Mouse (Mus musculus) megakaryocyte-erythroid progenitor cell, adult 5-6 weeks (primary cell): ENCODE data around the gene Ostc. TPM values are rescaled to one million over a fixed set of nuclear protein-coding genes. Genes with fewer than 3 reads are reported as not detected.
A peak's percentile ranks its signal among the peaks of the same experiment; 100 is the strongest.

Source experiments
- ATAC-seq: replicated peaks from 2 replicates; pipeline ENCODE4 v1.8.0; 2016; ENCODE audit warnings: mild to moderate bottlenecking, inconsistent platforms; ENCODE audit not compliant: severe bottlenecking, poor library complexity, low FRiP score, low TSS enrichment
- total RNA-seq, 2 experiments: library from RNA; stranded (forward) in 1 of 2; stranded (reverse) in 1 of 2; fragments of 200-1000, 215-1000 nt in 1 of 2; fragments of >200 nt in 1 of 2; fragmentation: Nextera tagmentation in 1 of 2; gene quantifications; 2 replicates each; pipeline ENCODE4 v1.2.3; 2014 to 2017

The Ostc gene
- total RNA-seq, 2 experiments from 2014 or later, result 117 to 150 TPM

- peak; percentile 87 for ATAC-seq
Measured at GRCm38 (mm10) chr3:130714775-130715568, 5.7 kb upstream of the Ostc start.

- ATAC-seq, result no peak
Measured at GRCm38 (mm10) chr3:130712891-130713290, 3.6 kb upstream of the Ostc start.

GRCm38 (mm10) chr3:130710103-130710502 lies 859 bp upstream of the Ostc start:
- no peak for ATAC-seq

GRCm38 (mm10) chr3:130708529-130708928 lies 715 bp downstream of the Ostc start:
- ATAC-seq, result peak; percentile 66

GRCm38 (mm10) chr3:130702289-130702688 lies 7.0 kb downstream of the Ostc start:
- no peak for ATAC-seq

GRCm38 (mm10) chr3:130697622-130698021 lies 11.6 kb downstream of the Ostc start:
- ATAC-seq, result peak; percentile 54; the same call in 1 of the 2 replicates

GRCm38 (mm10) chr3:130694705-130695104 lies 14.5 kb downstream of the Ostc start:
- ATAC-seq, result no peak

GRCm38 (mm10) chr3:130694041-130694593 lies 15.1 kb downstream of the Ostc start:
- no peak for ATAC-seq

- peak; percentile 32; the same call in 1 of the 2 replicates for ATAC-seq
Measured at GRCm38 (mm10) chr3:130691596-130692170, 17.6 kb downstream of the Ostc start.

- peak; percentile 91 for ATAC-seq
Measured at GRCm38 (mm10) chr3:130690834-130691595, 18.2 kb downstream of the Ostc start.

GRCm38 (mm10) chr3:130689630-130690029 lies 19.6 kb downstream of the Ostc start:
- peak; percentile 32 for ATAC-seq

GRCm38 (mm10) chr3:130687051-130687450 lies 22.2 kb downstream of the Ostc start:
- ATAC-seq, result no peak

GRCm38 (mm10) chr3:130685014-130685366 lies 24.3 kb downstream of the Ostc start:
- no peak for ATAC-seq

GRCm38 (mm10) chr3:130684276-130685013 lies 24.8 kb downstream of the Ostc start:
- ATAC-seq, result no peak

GRCm38 (mm10) chr3:130683836-130684235 lies 25.4 kb downstream of the Ostc start:
- ATAC-seq, result no peak

GRCm38 (mm10) chr3:130682183-130682582 lies 27.1 kb downstream of the Ostc start:
- no peak for ATAC-seq

GRCm38 (mm10) chr3:130681226-130681625 lies 28.0 kb downstream of the Ostc start:
- no peak for ATAC-seq

- no peak for ATAC-seq
Measured at GRCm38 (mm10) chr3:130677671-130678460, 31.4 kb downstream of the Ostc start.

- no peak for ATAC-seq
Measured at GRCm38 (mm10) chr3:130671291-130671690, 38.0 kb downstream of the Ostc start.
